Mouse (Mus musculus): ENCODE measurements around the gene Ampd3.

Gene Ampd3

GRCm38 (mm10) chr7:110768001-110768400 lies at the start of gene Ampd3:
Gene Ampd3, plus strand, starts transcription at chr7:110768206.
- no peak for DNase-seq (ENCODE audit: low spot score)

- DNase-seq (ENCODE audit: low spot score), result no peak
Measured at GRCm38 (mm10) chr7:110718505-110718904, 49.5 kb upstream of the Ampd3 start.

GRCm38 (mm10) chr7:110719857-110720256 lies 48.1 kb upstream of the Ampd3 start:
- DNase-seq (ENCODE audit: low spot score), result no peak

GRCm38 (mm10) chr7:110722183-110722582 lies 45.8 kb upstream of the Ampd3 start:
- DNase-seq (ENCODE audit: low spot score), result no peak

- DNase-seq (ENCODE audit: low spot score), result peak; percentile 80
Measured at GRCm38 (mm10) chr7:110727049-110727448, 41.0 kb upstream of the Ampd3 start.

GRCm38 (mm10) chr7:110728876-110729275 lies 39.1 kb upstream of the Ampd3 start:
- DNase-seq (ENCODE audit: low spot score), result peak; percentile 37

GRCm38 (mm10) chr7:110729295-110729694 lies 38.7 kb upstream of the Ampd3 start:
- DNase-seq (ENCODE audit: low spot score), result no peak

- peak; percentile 9 for DNase-seq (ENCODE audit: low spot score)
Measured at GRCm38 (mm10) chr7:110731091-110731967, 36.7 kb upstream of the Ampd3 start.

GRCm38 (mm10) chr7:110732001-110732632 lies 35.9 kb upstream of the Ampd3 start:
- no peak for DNase-seq (ENCODE audit: low spot score)

GRCm38 (mm10) chr7:110736914-110737313 lies 31.1 kb upstream of the Ampd3 start:
- DNase-seq (ENCODE audit: low spot score), result no peak

- peak; percentile 49 for DNase-seq (ENCODE audit: low spot score)
Measured at GRCm38 (mm10) chr7:110739764-110740163, 28.2 kb upstream of the Ampd3 start.

GRCm38 (mm10) chr7:110740188-110740587 lies 27.8 kb upstream of the Ampd3 start:
- DNase-seq (ENCODE audit: low spot score), result peak; percentile 70

GRCm38 (mm10) chr7:110742022-110742421 lies 26.0 kb upstream of the Ampd3 start:
- no peak for DNase-seq (ENCODE audit: low spot score)

GRCm38 (mm10) chr7:110746087-110746562 lies 21.9 kb upstream of the Ampd3 start:
- DNase-seq (ENCODE audit: low spot score), result no peak

- DNase-seq (ENCODE audit: low spot score), result no peak
Measured at GRCm38 (mm10) chr7:110746809-110747208, 21.2 kb upstream of the Ampd3 start.

- no peak for DNase-seq (ENCODE audit: low spot score)
Measured at GRCm38 (mm10) chr7:110750834-110751233, 17.2 kb upstream of the Ampd3 start.

- DNase-seq (ENCODE audit: low spot score), result no peak
Measured at GRCm38 (mm10) chr7:110751634-110752033, 16.4 kb upstream of the Ampd3 start.

GRCm38 (mm10) chr7:110753310-110753709 lies 14.7 kb upstream of the Ampd3 start:
- peak; percentile 33 for DNase-seq (ENCODE audit: low spot score)

GRCm38 (mm10) chr7:110753926-110754330 lies 14.1 kb upstream of the Ampd3 start:
- peak; percentile 69 for DNase-seq (ENCODE audit: low spot score)

- DNase-seq (ENCODE audit: low spot score), result peak; percentile 35
Measured at GRCm38 (mm10) chr7:110756440-110756839, 11.6 kb upstream of the Ampd3 start.

GRCm38 (mm10) chr7:110762605-110763180 lies 5.3 kb upstream of the Ampd3 start:
- no peak for DNase-seq (ENCODE audit: low spot score)

- no peak for DNase-seq (ENCODE audit: low spot score)
Measured at GRCm38 (mm10) chr7:110768451-110769064, 552 bp downstream of the Ampd3 start.
